Mouse (Mus musculus) testis, adult 2 months (tissue): ENCODE data around the gene Agpat2. TPM values are rescaled to one million over a fixed set of nuclear protein-coding genes. Genes with fewer than 3 reads are reported as not detected.

Source experiments
- H3K27ac ChIP-seq: fragments of 200-500 bp; 2 replicates; pipeline ENCODE4 v1.5.1; 2012; ENCODE audit warnings: low read depth, low read length; ENCODE audit not compliant: control insufficient read depth, insufficient read depth
- H3K27me3 ChIP-seq: fragments of 200-500 bp; 2 replicates; pipeline ENCODE4 v1.6.1; 2012; ENCODE audit warnings: mild to moderate bottlenecking, low read length, moderate library complexity; ENCODE audit not compliant: control insufficient read depth, insufficient read depth
- H3K36me3 ChIP-seq: fragments of 200-500 bp; 2 replicates; pipeline ENCODE4 v1.6.1; 2012; ENCODE audit warnings: mild to moderate bottlenecking, low read length; ENCODE audit not compliant: control insufficient read depth, insufficient read depth
- H3K4me1 ChIP-seq: fragments of 200-500 bp; 2 replicates; pipeline ENCODE4 v1.6.1; 2012; ENCODE audit warnings: low read length; ENCODE audit not compliant: control insufficient read depth, insufficient read depth
- H3K4me3 ChIP-seq: fragments of 200-500 bp; 2 replicates; pipeline ENCODE4 v1.5.1; 2012; ENCODE audit warnings: low read depth, mild to moderate bottlenecking, low read length, moderate library complexity, mixed read lengths; ENCODE audit not compliant: control insufficient read depth
- CTCF ChIP-seq: fragments of 200-500 bp; IDR thresholded peaks from 2 replicates; pipeline ENCODE4 v1.5.1; 2012; ENCODE audit warnings: low read depth, mild to moderate bottlenecking, inconsistent platforms, low read length, moderate library complexity; ENCODE audit not compliant: control insufficient read depth, insufficient read depth, insufficient replicate concordance
- POLR2A ChIP-seq: fragments of 200-500 bp; IDR thresholded peaks from 2 replicates; pipeline ENCODE4 v1.6.1; 2012; ENCODE audit warnings: low read depth, mild to moderate bottlenecking, inconsistent platforms, low read length, moderate library complexity; ENCODE audit not compliant: control insufficient read depth
- polyA plus RNA-seq: library from polyadenylated mRNA; depleted of rRNA; stranded (reverse); fragments of >200 nt; gene quantifications from 2 replicates; pipeline ENCODE4 v1.2.3, GENCODE M21; 2012

Gene Agpat2
- polyA plus RNA-seq, 1 experiment = 223 TPM

GRCm38 (mm10) chr2:26560506-26560905 is 43.7 kb downstream of the Agpat2 start:
- Histone ChIP-seq H3K4me3 (no peak overlapping the region), H3K27ac (no peak overlapping the region), H3K27me3 (no peaks in the 10 kb centered on the region), H3K36me3 (no peaks in the 10 kb centered on the region), H3K4me1 (no peaks in the 10 kb centered on the region)
- no peak for TF ChIP-seq POLR2A
- no peak for TF ChIP-seq CTCF

GRCm38 (mm10) chr2:26556535-26556993 is 47.7 kb downstream of the Agpat2 start:
- Histone ChIP-seq H3K27me3 (no peaks in the 10 kb centered on the region), H3K27ac (no peak overlapping the region), H3K36me3 (no peaks in the 10 kb centered on the region), H3K4me3 (no peak overlapping the region), H3K4me1 (no peaks in the 10 kb centered on the region)
- TF ChIP-seq POLR2A = no peak
- no peak for TF ChIP-seq CTCF

- H3K36me3 ChIP-seq = no peaks in the 10 kb centered on the region
These were observed 49.1 kb downstream of the Agpat2 start for GRCm38 (mm10) chr2:26555076-26555475.

GRCm38 (mm10) chr2:26553904-26554303 is 50.3 kb downstream of the Agpat2 start:
- Histone ChIP-seq H3K36me3 (no peaks in the 10 kb centered on the region), H3K4me3 (no peak overlapping the region), H3K4me1 (no peaks in the 10 kb centered on the region), H3K27ac (no peak overlapping the region), H3K27me3 (no peaks in the 10 kb centered on the region)
- TF ChIP-seq CTCF (no peak), POLR2A (no peak)

More at GRCm38 (mm10) chr2:26555076-26555475, 49.1 kb downstream of the Agpat2 start:
- no peak for TF ChIP-seq POLR2A
- H3K27me3 ChIP-seq = no peaks in the 10 kb centered on the region
- no peak overlapping the region for H3K27ac ChIP-seq
- no peaks in the 10 kb centered on the region for H3K4me1 ChIP-seq
- no peak overlapping the region for H3K4me3 ChIP-seq

- no peak overlapping the region for H3K27ac ChIP-seq
These were observed 52.2 kb downstream of the Agpat2 start for GRCm38 (mm10) chr2:26552066-26552465.

GRCm38 (mm10) chr2:26551446-26551845 is 52.8 kb downstream of the Agpat2 start:
- H3K4me1 ChIP-seq = no peaks in the 10 kb centered on the region
- no peak for TF ChIP-seq POLR2A
- no peak for TF ChIP-seq CTCF
- no peaks in the 10 kb centered on the region for H3K27me3 ChIP-seq
- no peaks in the 10 kb centered on the region for H3K36me3 ChIP-seq
- no peak overlapping the region for H3K27ac ChIP-seq
- H3K4me3 ChIP-seq = no peak overlapping the region

More at GRCm38 (mm10) chr2:26552066-26552465, 52.2 kb downstream of the Agpat2 start:
- TF ChIP-seq POLR2A = no peak
- Histone ChIP-seq H3K4me3 (no peak overlapping the region), H3K27me3 (no peaks in the 10 kb centered on the region), H3K4me1 (no peaks in the 10 kb centered on the region), H3K36me3 (no peaks in the 10 kb centered on the region)

GRCm38 (mm10) chr2:26550777-26551176 is 53.4 kb downstream of the Agpat2 start:
- no peaks in the 10 kb centered on the region for H3K4me1 ChIP-seq
- TF ChIP-seq CTCF = no peak
- no peak for TF ChIP-seq POLR2A
- H3K36me3 ChIP-seq = no peaks in the 10 kb centered on the region
- no peak overlapping the region for H3K27ac ChIP-seq
- H3K4me3 ChIP-seq = no peak overlapping the region
- H3K27me3 ChIP-seq = no peaks in the 10 kb centered on the region

GRCm38 (mm10) chr2:26550205-26550604 is 54.0 kb downstream of the Agpat2 start:
- Histone ChIP-seq H3K36me3 (no peaks in the 10 kb centered on the region), H3K4me3 (no peak overlapping the region), H3K27ac (no peak overlapping the region), H3K27me3 (no peaks in the 10 kb centered on the region), H3K4me1 (no peaks in the 10 kb centered on the region)
- TF ChIP-seq CTCF (no peak), POLR2A (no peak)
